Mouse (Mus musculus) kidney, embryonic 15.5 days (tissue): ENCODE measurements around the gene Nadk2. TPM values are rescaled to one million over a fixed set of nuclear protein-coding genes. Genes with fewer than 3 reads are reported as not detected.

Source experiments
- ATAC-seq: fragments of 200-750 bp; cut with Nextera tagmentation; replicated peaks from 2 replicates; pipeline ENCODE4 v1.8.0; 2017; ENCODE audit warnings: moderate TSS enrichment; ENCODE audit not compliant: low FRiP score
- H3K27ac ChIP-seq: fragments of 300-500 bp; sonication (generic); 2 replicates; pipeline ENCODE4 v1.5.1; 2015; ENCODE audit warnings: mild to moderate bottlenecking, inconsistent platforms
- H3K27me3 ChIP-seq: fragments of 300-500 bp; sonication (generic); 2 replicates; pipeline ENCODE4 v1.6.1; 2015; ENCODE audit warnings: inconsistent platforms
- H3K36me3 ChIP-seq: fragments of 300-500 bp; sonication (generic); 2 replicates; pipeline ENCODE4 v1.6.1; 2015; ENCODE audit warnings: inconsistent platforms
- H3K4me1 ChIP-seq: fragments of 300-500 bp; sonication (generic); 2 replicates; pipeline ENCODE4 v1.6.1; 2015; ENCODE audit warnings: inconsistent platforms
- H3K4me2 ChIP-seq: fragments of 300-500 bp; sonication (generic); 2 replicates; pipeline ENCODE4 v1.6.1; 2015; ENCODE audit warnings: moderate library complexity, mild to moderate bottlenecking, inconsistent platforms
- H3K4me3 ChIP-seq: fragments of 300-500 bp; sonication (generic); replicated peaks from 2 replicates; pipeline ENCODE4 v1.5.1; 2015; ENCODE audit warnings: mild to moderate bottlenecking, inconsistent platforms
- H3K9ac ChIP-seq: fragments of 300-500 bp; sonication (generic); 2 replicates; pipeline ENCODE4 v1.6.1; 2015; ENCODE audit warnings: mild to moderate bottlenecking, inconsistent platforms
- H3K9me3 ChIP-seq: fragments of 300-500 bp; sonication (generic); replicated peaks from 2 replicates; pipeline ENCODE4 v1.6.1; 2016; ENCODE audit warnings: inconsistent platforms
- WGBS: fragments of 180-500 bp; shearing (Covaris S2); methylation state at CpG from one replicate; pipeline ENCODE4 v1.1.7; 2015; ENCODE audit warnings: mixed read lengths; 5-methylcytosine and 5-hydroxymethylcytosine counted together
- polyA plus RNA-seq: library from polyadenylated mRNA; unstranded; fragments of >200 nt; fragmentation: Nextera tagmentation; extraction: Ambion mirVana; gene quantifications from 2 replicates; pipeline ENCODE4 v1.2.1, GENCODE M21; 2015

The Nadk2 gene
- polyA plus RNA-seq, 1 experiment from 2014 or later, result 27.0 TPM

DNA sequence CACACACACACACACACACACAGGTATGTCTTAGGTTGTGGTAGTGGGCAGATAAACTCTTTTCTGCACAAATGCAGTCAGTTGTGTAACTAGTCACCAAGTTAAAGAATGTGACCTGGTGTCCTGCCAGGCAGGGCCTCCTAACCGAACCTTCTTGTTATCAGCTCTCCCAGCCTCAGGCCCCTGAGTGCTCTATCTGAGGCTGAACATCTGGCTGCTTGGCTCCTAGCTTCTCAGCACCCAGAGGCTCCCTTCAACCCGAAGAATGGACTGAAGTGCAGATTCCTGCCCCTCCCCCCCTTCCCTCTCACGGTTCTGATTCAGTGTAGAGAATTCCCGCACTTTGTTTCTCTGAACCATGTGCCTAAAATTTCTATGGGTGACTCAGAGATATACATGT lies 3.6 kb downstream of the Nadk2 start:
- Histone ChIP-seq H3K27ac (no peak overlapping the region), H3K36me3 (no peaks in the 10 kb centered on the region), H3K4me2 (peak overlapping the region; percentile 27; the same call in 1 of the 2 replicates), H3K4me1 (peaks cover 51% of the 10 kb centered on the region), H3K9ac (no peak overlapping the region), H3K9me3 (no peaks in the 10 kb centered on the region), H3K4me3 (no peak overlapping the region), H3K27me3 (no peaks in the 10 kb centered on the region)
- WGBS, result 16% methylated on average over 4 of the region's 4 CpGs
- ATAC-seq, result no peak

GRCm38 (mm10) chr15:9075608-9076200 lies 4.6 kb downstream of the Nadk2 start:
- no peak overlapping the region for H3K27ac ChIP-seq
- 74% methylated on average over 14 of the region's 14 CpGs for WGBS
- H3K27me3 ChIP-seq, result no peaks in the 10 kb centered on the region
- no peaks in the 10 kb centered on the region for H3K36me3 ChIP-seq
- H3K4me2 ChIP-seq, result no peak overlapping the region
- no peak for ATAC-seq
- no peak overlapping the region for H3K9ac ChIP-seq
- H3K9me3 ChIP-seq, result no peaks in the 10 kb centered on the region
- H3K4me1 ChIP-seq, result peaks cover 48% of the 10 kb centered on the region
- no peak overlapping the region for H3K4me3 ChIP-seq

GRCm38 (mm10) chr15:9078481-9079300 lies 7.6 kb downstream of the Nadk2 start:
- Histone ChIP-seq H3K36me3 (no peaks in the 10 kb centered on the region), H3K9me3 (no peaks in the 10 kb centered on the region), H3K27ac (peak overlapping the region; percentile 37; the same call in 1 of the 2 replicates), H3K27me3 (no peaks in the 10 kb centered on the region), H3K4me3 (no peak overlapping the region), H3K9ac (no peak overlapping the region), H3K4me2 (no peak overlapping the region), H3K4me1 (peaks cover 43% of the 10 kb centered on the region)
- peak; percentile 31; the same call in 1 of the 2 replicates for ATAC-seq
- 79% methylated on average over 12 of the region's 12 CpGs for WGBS

DNA sequence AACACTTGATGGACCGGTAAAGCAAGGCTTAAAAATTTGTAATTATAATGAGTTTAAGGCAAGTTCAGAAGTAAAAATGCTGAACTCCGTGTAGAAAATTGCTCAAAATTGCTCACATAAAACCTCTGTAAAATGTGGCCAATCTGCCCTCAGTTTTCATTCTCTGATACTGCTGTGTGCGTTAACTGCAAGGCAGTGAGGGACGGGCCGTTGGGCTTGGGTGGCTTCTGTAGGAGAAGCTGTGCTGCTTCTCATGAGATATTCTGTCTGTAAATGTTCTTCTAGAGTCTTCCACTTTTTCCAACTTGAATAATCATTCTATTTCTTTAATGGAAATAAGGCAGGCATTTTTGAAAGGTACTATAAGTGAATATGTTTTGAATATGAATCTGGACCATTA lies 8.6 kb downstream of the Nadk2 start:
- Histone ChIP-seq H3K9ac (no peak overlapping the region), H3K27ac (peak overlapping the region; percentile 37; the same call in 1 of the 2 replicates), H3K36me3 (peaks cover 3% of the 10 kb centered on the region; the same call in 1 of the 2 replicates), H3K4me2 (no peak overlapping the region), H3K4me3 (no peak overlapping the region), H3K9me3 (no peaks in the 10 kb centered on the region), H3K4me1 (peaks cover 35% of the 10 kb centered on the region), H3K27me3 (no peaks in the 10 kb centered on the region)
- 55% methylated on average over 5 of the region's 5 CpGs for WGBS
- ATAC-seq, result no peak

DNA sequence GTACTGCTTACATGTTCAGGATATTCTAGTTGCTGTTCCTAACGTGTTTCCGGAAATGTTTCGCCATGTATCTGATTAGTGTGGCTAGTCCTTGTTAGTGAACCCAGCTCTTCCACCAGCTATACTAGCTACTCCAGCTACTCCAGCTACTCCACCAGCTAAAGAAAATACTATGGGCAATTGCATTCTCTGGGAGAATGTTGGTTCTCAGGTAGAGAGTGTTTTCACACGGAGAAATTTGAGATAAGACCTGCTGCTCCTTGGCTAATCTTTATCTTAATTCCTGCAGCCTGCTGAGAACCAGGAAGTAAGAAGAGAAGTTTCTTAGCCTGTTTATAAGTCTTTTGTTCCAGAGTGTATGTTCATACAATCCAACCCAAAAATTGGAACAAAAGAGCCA lies 9.1 kb downstream of the Nadk2 start:
- Histone ChIP-seq H3K4me1 (peaks cover 29% of the 10 kb centered on the region), H3K9me3 (no peaks in the 10 kb centered on the region), H3K4me2 (no peak overlapping the region), H3K36me3 (peaks cover 3% of the 10 kb centered on the region; the same call in 1 of the 2 replicates), H3K27ac (peak overlapping the region; percentile 45; the same call in 1 of the 2 replicates), H3K4me3 (no peak overlapping the region), H3K27me3 (no peaks in the 10 kb centered on the region), H3K9ac (no peak overlapping the region)
- ATAC-seq, result no peak
- WGBS, result 69% methylated on average over 4 of the region's 4 CpGs

- H3K36me3 ChIP-seq, result peaks cover 7% of the 10 kb centered on the region; the same call in 1 of the 2 replicates
- H3K9ac ChIP-seq, result no peak overlapping the region
- 87% methylated on average over 3 of the region's 3 CpGs for WGBS
- no peak overlapping the region for H3K4me3 ChIP-seq
- H3K4me1 ChIP-seq, result peaks cover 24% of the 10 kb centered on the region
- H3K9me3 ChIP-seq, result no peaks in the 10 kb centered on the region
- H3K27ac ChIP-seq, result no peak overlapping the region
- H3K27me3 ChIP-seq, result no peaks in the 10 kb centered on the region
- ATAC-seq, result peak; percentile 10; the same call in 1 of the 2 replicates
- no peak overlapping the region for H3K4me2 ChIP-seq
These were observed 10.2 kb downstream of the Nadk2 start for GRCm38 (mm10) chr15:9081294-9081693.

DNA sequence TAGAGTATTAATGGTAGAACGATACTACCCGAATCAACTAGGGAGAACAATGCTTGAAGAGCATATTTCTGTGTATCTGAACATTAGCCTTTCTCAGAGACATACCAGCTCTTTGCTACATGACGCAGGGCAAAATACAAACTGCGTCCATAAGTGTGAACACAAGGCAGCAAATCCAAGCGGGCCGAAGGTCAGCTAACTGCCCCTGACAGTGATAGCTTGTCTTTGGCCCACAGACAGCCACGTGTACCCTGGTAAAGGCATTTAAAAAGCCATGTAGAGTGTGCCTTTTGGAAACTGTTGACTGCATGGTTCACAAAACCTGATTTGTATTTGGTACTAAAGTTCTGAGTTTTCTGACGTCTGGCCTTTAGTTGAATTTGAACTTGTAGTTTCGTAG lies 11.7 kb downstream of the Nadk2 start:
- H3K4me1 ChIP-seq, result peaks cover 24% of the 10 kb centered on the region
- H3K4me2 ChIP-seq, result no peak overlapping the region
- no peak overlapping the region for H3K4me3 ChIP-seq
- H3K27me3 ChIP-seq, result no peaks in the 10 kb centered on the region
- no peaks in the 10 kb centered on the region for H3K9me3 ChIP-seq
- 85% methylated on average over 9 of the region's 9 CpGs for WGBS
- no peak overlapping the region for H3K27ac ChIP-seq
- no peak overlapping the region for H3K9ac ChIP-seq
- H3K36me3 ChIP-seq, result peaks cover 16% of the 10 kb centered on the region
- no peak for ATAC-seq

GRCm38 (mm10) chr15:9086813-9087212 lies 15.8 kb downstream of the Nadk2 start:
- Histone ChIP-seq H3K4me2 (no peak overlapping the region), H3K9ac (no peak overlapping the region), H3K9me3 (no peaks in the 10 kb centered on the region), H3K27me3 (no peaks in the 10 kb centered on the region), H3K4me3 (no peak overlapping the region), H3K27ac (no peak overlapping the region), H3K4me1 (peaks cover 13% of the 10 kb centered on the region), H3K36me3 (peaks cover 30% of the 10 kb centered on the region)
- ATAC-seq, result no peak
- 81% methylated on average over 11 of the region's 11 CpGs for WGBS

DNA sequence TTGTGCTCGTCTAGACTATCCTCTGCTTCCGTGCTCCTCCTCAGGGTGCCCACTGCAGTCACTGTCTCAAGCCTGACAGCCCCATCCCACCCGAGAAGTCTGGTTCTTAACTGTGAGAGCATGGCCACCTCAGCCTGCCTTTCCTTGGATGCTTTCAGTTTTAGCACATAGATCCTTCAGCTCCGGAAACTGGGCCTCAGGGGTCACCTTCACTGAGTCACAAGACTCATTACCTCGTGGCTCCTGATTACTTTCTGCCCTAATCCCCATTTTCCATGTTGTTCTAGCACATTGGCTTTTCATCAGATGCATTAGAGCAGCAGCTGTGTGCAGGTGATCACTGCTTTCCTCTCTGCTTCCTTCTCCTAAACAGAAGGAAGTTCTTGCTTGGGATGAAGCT lies 16.4 kb downstream of the Nadk2 start:
- Histone ChIP-seq H3K27me3 (no peaks in the 10 kb centered on the region), H3K9me3 (no peaks in the 10 kb centered on the region), H3K4me2 (no peak overlapping the region), H3K4me1 (peaks cover 13% of the 10 kb centered on the region), H3K36me3 (peaks cover 31% of the 10 kb centered on the region), H3K27ac (no peak overlapping the region), H3K4me3 (no peak overlapping the region), H3K9ac (no peak overlapping the region)
- no peak for ATAC-seq
- 77% methylated on average over 5 of the region's 5 CpGs for WGBS

- no peak for ATAC-seq
- peaks cover 13% of the 10 kb centered on the region for H3K4me1 ChIP-seq
- WGBS, result 91% methylated on average over 17 of the region's 17 CpGs
- H3K4me2 ChIP-seq, result no peak overlapping the region
- no peak overlapping the region for H3K9ac ChIP-seq
- peak overlapping the region; percentile 4; the same call in 1 of the 2 replicates for H3K27ac ChIP-seq
- H3K9me3 ChIP-seq, result no peaks in the 10 kb centered on the region
- no peaks in the 10 kb centered on the region for H3K27me3 ChIP-seq
- H3K4me3 ChIP-seq, result no peak overlapping the region
- peaks cover 37% of the 10 kb centered on the region for H3K36me3 ChIP-seq
These were observed 17.0 kb downstream of the Nadk2 start for GRCm38 (mm10) chr15:9087895-9088682.

DNA sequence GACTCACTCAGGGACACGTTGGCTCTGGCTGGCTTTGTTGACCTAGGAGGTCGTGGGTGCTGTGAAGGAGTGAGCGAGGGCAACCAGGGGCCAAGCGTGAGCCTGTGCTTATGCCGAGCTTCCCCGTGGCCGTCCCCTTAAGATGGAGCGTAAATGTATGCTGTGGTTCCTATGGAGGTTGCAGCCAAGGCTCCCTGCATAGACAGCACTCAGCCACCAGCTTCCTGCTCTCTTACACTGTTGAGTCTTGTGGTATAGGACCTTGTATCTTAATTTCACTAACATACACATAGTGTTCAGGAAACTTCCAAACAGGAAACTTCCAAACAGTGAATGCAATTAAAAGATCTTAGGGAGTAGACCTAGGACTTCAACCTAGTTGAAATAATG lies 17.6 kb downstream of the Nadk2 start:
- H3K27ac ChIP-seq, result peak overlapping the region; percentile 4; the same call in 1 of the 2 replicates
- H3K36me3 ChIP-seq, result peaks cover 42% of the 10 kb centered on the region
- no peak for ATAC-seq
- WGBS, result 59% methylated on average over 8 of the region's 8 CpGs
- no peaks in the 10 kb centered on the region for H3K27me3 ChIP-seq
- H3K4me1 ChIP-seq, result peaks cover 13% of the 10 kb centered on the region
- H3K9me3 ChIP-seq, result no peaks in the 10 kb centered on the region
- H3K4me3 ChIP-seq, result no peak overlapping the region
- H3K4me2 ChIP-seq, result no peak overlapping the region
- H3K9ac ChIP-seq, result no peak overlapping the region
